Mouse (Mus musculus) C2C12 (cell line): ENCODE results near the gene Stxbp4.

ENCODE experiments used
- CEBPB ChIP-seq: IDR thresholded peaks from one replicate; pipeline ENCODE4 v1.6.1; 2011; ENCODE audit warnings: low read depth, mild to moderate bottlenecking, control low read depth, moderate library complexity
- CTCF ChIP-seq: IDR thresholded peaks from one replicate; pipeline ENCODE4 v1.5.1; 2011; ENCODE audit not compliant: control insufficient read depth, insufficient read depth, insufficient read length
- MYOD1 ChIP-seq: IDR thresholded peaks from one replicate; pipeline ENCODE4 v1.6.1; 2011; ENCODE audit warnings: low read depth; ENCODE audit not compliant: control insufficient read depth, insufficient read length
- MYOG ChIP-seq: IDR thresholded peaks from one replicate; pipeline ENCODE4 v1.6.1; 2011; ENCODE audit not compliant: control insufficient read depth, insufficient read length; ENCODE audit errors: extremely low read depth
- USF1 ChIP-seq: IDR thresholded peaks from one replicate; pipeline ENCODE4 v1.6.1; 2011; ENCODE audit warnings: low read depth, mild to moderate bottlenecking, control low read depth, moderate library complexity

DNA sequence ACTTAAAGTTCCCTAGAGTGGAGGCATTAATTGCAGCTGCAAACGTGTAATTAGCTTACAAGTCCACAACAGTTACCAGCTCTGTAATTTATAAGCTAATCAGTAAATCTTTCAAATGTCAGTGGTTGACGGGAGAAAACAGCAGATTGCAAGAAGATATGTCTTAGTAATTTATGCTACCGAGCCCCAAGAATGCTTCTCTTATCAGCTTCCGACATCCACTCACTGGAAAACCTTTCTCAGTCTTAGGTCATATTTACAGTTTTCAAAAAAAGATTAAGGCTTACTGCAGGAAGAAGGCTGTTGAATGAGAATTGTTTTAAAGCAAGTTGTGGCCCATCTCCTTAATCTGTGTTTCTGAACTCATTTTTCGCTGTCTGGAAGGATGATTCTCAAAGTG, 83.9 kb downstream of the Stxbp4 start:
- TF ChIP-seq CTCF (no peak), MYOD1 (no peak), USF1 (no peak), MYOG (no peak), CEBPB (no peak)
